Mouse (Mus musculus): ENCODE measurements around the gene Ildr1. TPM values are rescaled to one million over a fixed set of nuclear protein-coding genes. Genes with fewer than 3 reads are reported as not detected.

Ildr1 gene
- polyA plus RNA-seq, 1 experiment from 2014 or later: not detected

GRCm38 (mm10) chr16:36770830-36771229 is 77.1 kb downstream of the Ildr1 start:
- DNase-seq (ENCODE audit: low read depth, low spot score) (peak; percentile 51), ATAC-seq (peak; percentile 90)
- ChIA-PET POLR2A (no interaction called here), CTCF (interaction anchor here (0.7 to 1.1 kb wide), 5 partner anchors 12 to 264 kb away, joined by 3 read pairs; no protein-coding TSS in a partner anchor)
- in situ Hi-C loops (cut with MboI; ENCODE audit: low pct_unique_long_range_greater_than_20kb): no loop called here
- no peak for TF ChIP-seq CTCF (IDR thresholded peaks at IDR 0.05)
- no peaks in the 10 kb centered on the region for H3K27me3 ChIP-seq

GRCm38 (mm10) chr16:36771244-36771643 is 77.5 kb downstream of the Ildr1 start:
- in situ Hi-C loops (cut with MboI; ENCODE audit: low pct_unique_long_range_greater_than_20kb): no loop called here
- ChIA-PET POLR2A (no interaction called here), CTCF (interaction anchor here (0.9 to 1.0 kb wide), 3 partner anchors 21 to 264 kb away, joined by 3 read pairs; no protein-coding TSS in a partner anchor)
- ATAC-seq (peak; percentile 35), DNase-seq (ENCODE audit: low read depth, low spot score) (no peak)
- TF ChIP-seq CTCF (IDR thresholded peaks at IDR 0.05): no peak
- H3K27me3 ChIP-seq: no peaks in the 10 kb centered on the region

DNA sequence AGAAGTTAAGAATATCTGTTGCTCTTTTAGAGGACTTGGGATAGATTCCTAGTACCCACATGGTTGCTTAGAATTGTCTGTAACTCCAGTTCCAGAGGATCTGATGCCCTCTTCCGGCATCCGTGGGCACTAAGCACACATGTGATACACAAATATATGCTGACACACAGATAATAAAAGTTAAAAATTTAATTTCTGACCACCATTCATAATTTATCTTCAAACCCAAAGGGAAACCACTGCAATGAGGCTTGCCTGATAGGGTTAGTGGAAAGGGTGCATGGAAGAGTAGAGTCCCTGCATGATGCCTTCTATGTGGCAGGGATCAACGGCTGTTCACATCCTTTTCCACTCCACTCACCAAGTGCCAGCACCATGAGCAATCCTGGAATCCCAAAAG is 77.9 kb downstream of the Ildr1 start:
- TF ChIP-seq CTCF (IDR thresholded peaks at IDR 0.05): no peak
- DNase-seq (ENCODE audit: low read depth, low spot score) (no peak), ATAC-seq (no peak)
- H3K27me3 ChIP-seq: no peaks in the 10 kb centered on the region
- CTCF ChIA-PET: interaction anchor here (1.0 to 1.2 kb wide), 2 partner anchors 9 to 40 kb away, joined by 3 read pairs; no protein-coding TSS in a partner anchor
- in situ Hi-C loops (cut with MboI; ENCODE audit: low pct_unique_long_range_greater_than_20kb): no loop called here
- POLR2A ChIA-PET: no interaction called here

GRCm38 (mm10) chr16:36772996-36773395 is 79.2 kb downstream of the Ildr1 start:
- ATAC-seq (no peak), DNase-seq (ENCODE audit: low read depth, low spot score) (no peak)
- CTCF ChIA-PET: interaction anchor here (1.2 kb wide), 1 partner anchor 39 kb away, joined by 3 read pairs; no protein-coding TSS in a partner anchor
- no peak for TF ChIP-seq CTCF (IDR thresholded peaks at IDR 0.05)
- in situ Hi-C loops (cut with MboI; ENCODE audit: low pct_unique_long_range_greater_than_20kb): no loop called here
- POLR2A ChIA-PET: no interaction called here
- H3K27me3 ChIP-seq: no peaks in the 10 kb centered on the region

DNA sequence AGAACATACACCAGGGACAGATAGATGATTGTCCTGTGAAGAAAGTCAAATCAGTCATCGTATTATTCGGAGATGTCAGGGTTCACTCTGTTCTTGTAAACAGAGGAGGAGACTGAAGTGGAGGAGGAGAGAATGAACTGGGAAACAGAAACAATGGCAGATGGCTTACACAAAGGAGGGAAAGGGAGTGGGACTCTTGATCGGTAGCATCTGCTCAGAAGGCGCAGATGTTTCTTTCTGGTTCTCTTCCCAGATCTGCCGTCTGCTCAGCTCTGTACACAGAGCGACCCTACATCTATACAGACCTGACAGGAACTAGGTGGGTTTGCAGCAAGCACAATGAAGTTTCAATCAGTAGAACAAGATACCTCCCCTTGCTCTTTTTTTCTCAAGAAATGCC is 81.9 kb downstream of the Ildr1 start:
- ChIA-PET CTCF (no interaction called here), POLR2A (interaction anchor here (0.6 kb wide), 1 partner anchor 214 kb away, joined by 3 read pairs; no protein-coding TSS in a partner anchor)
- ATAC-seq: no peak
- no peak for DNase-seq (ENCODE audit: low read depth, low spot score)
- no peak for TF ChIP-seq CTCF (IDR thresholded peaks at IDR 0.05)
- in situ Hi-C loops (cut with MboI; ENCODE audit: low pct_unique_long_range_greater_than_20kb): no loop called here
- no peaks in the 10 kb centered on the region for H3K27me3 ChIP-seq

Other genes with a start within 250 kb of the Ildr1 start
- gene Stfa3, start 238.6 kb upstream of the Ildr1 start, polyA plus RNA-seq (2021): not detected
- gene Casr, start 131.8 kb upstream of the Ildr1 start, polyA plus RNA-seq (2021): 0.01 TPM
- not detected for gene Cd86, start 27.9 kb upstream of the Ildr1 start, polyA plus RNA-seq (2021)
- 0.30 TPM for gene Slc15a2, start 91.0 kb downstream of the Ildr1 start, polyA plus RNA-seq (2021)
- gene Iqcb1, start 134.4 kb downstream of the Ildr1 start, polyA plus RNA-seq (2021): 26.0 TPM
- gene Eaf2, start 181.0 kb downstream of the Ildr1 start, polyA plus RNA-seq (2021): 1.7 TPM
- 47.0 TPM for gene Golgb1, start 181.2 kb downstream of the Ildr1 start, polyA plus RNA-seq (2021)
- not detected for gene Hcls1, start 241.0 kb downstream of the Ildr1 start, polyA plus RNA-seq (2021)

All from Patski (cell line).